Mouse (Mus musculus) lung, postnatal 14 days (tissue): ENCODE measurements around the gene 1700016H13Rik.
A peak's percentile ranks its signal among the peaks of the same experiment; 100 is the strongest.

Experiments used
- DNase-seq: peaks from one replicate; pipeline ENCODE4 v3.0.0; 2021

1700016H13Rik gene

GRCm38 (mm10) chr5:103671858-103672257 is 16.0 kb upstream of the 1700016H13Rik start:
- no peak for DNase-seq

- DNase-seq: no peak
Observed at GRCm38 (mm10) chr5:103665876-103666275, 10.1 kb upstream of the 1700016H13Rik start.

- DNase-seq: no peak
Observed at GRCm38 (mm10) chr5:103664932-103665331, 9.1 kb upstream of the 1700016H13Rik start.

- peak; percentile 56 for DNase-seq
Observed at GRCm38 (mm10) chr5:103659571-103659970, 3.8 kb upstream of the 1700016H13Rik start.

GRCm38 (mm10) chr5:103658921-103659320 is 3.1 kb upstream of the 1700016H13Rik start:
- DNase-seq: peak; percentile 27

- no peak for DNase-seq
Observed at GRCm38 (mm10) chr5:103654780-103655179, 1.0 kb downstream of the 1700016H13Rik start.

GRCm38 (mm10) chr5:103654225-103654624 is 1.6 kb downstream of the 1700016H13Rik start:
- peak; percentile 57 for DNase-seq

- no peak for DNase-seq
Observed at GRCm38 (mm10) chr5:103647320-103647719, 8.5 kb downstream of the 1700016H13Rik start.

GRCm38 (mm10) chr5:103644167-103644566 is 11.6 kb downstream of the 1700016H13Rik start:
- no peak for DNase-seq

GRCm38 (mm10) chr5:103637162-103637561 is 18.6 kb downstream of the 1700016H13Rik start:
- no peak for DNase-seq

GRCm38 (mm10) chr5:103629854-103630580 is 25.8 kb downstream of the 1700016H13Rik start:
- DNase-seq: peak; percentile 22

- DNase-seq: peak; percentile 85
Observed at GRCm38 (mm10) chr5:103629111-103629764, 26.6 kb downstream of the 1700016H13Rik start, which contains the start of gene Slc10a6. TSS of gene Slc10a6 (minus strand) at chr5:103629403.

GRCm38 (mm10) chr5:103628499-103628898 is 27.3 kb downstream of the 1700016H13Rik start:
- DNase-seq: no peak

GRCm38 (mm10) chr5:103624831-103625230 is 31.0 kb downstream of the 1700016H13Rik start:
- DNase-seq: no peak

GRCm38 (mm10) chr5:103622321-103622720 is 33.5 kb downstream of the 1700016H13Rik start:
- no peak for DNase-seq

GRCm38 (mm10) chr5:103620301-103620973 is 35.4 kb downstream of the 1700016H13Rik start:
- DNase-seq: peak; percentile 76

- DNase-seq: no peak
Observed at GRCm38 (mm10) chr5:103617191-103617590, 38.6 kb downstream of the 1700016H13Rik start.

- DNase-seq: no peak
Observed at GRCm38 (mm10) chr5:103614356-103614755, 41.5 kb downstream of the 1700016H13Rik start.

- peak; percentile 41 for DNase-seq
Observed at GRCm38 (mm10) chr5:103612316-103612715, 43.5 kb downstream of the 1700016H13Rik start.

GRCm38 (mm10) chr5:103610856-103611472 is 44.8 kb downstream of the 1700016H13Rik start:
- peak; percentile 35 for DNase-seq

- no peak for DNase-seq
Observed at GRCm38 (mm10) chr5:103610148-103610547, 45.7 kb downstream of the 1700016H13Rik start.

- DNase-seq: no peak
Observed at GRCm38 (mm10) chr5:103605707-103606106, 50.1 kb downstream of the 1700016H13Rik start.
